Mouse (Mus musculus): ENCODE results near the gene Olfr317.

DNA sequence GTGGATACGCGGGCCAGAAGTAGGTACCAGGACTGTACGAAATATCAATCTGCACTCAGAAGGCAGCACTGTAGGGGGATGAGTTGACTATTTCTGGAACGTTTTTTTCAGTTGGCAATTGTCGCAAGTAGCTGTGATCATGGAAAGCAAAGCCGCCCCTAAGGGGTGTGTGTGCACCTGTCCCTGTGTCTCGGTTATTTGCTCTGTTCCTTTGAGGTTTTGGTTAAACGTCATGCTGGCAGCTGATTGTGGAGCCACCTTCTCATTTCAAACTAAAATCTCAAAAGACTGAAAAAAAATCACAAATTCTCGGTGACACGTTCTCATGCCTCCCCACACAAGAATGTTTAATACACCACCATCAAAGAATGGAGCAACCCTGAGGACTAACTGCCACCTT, 48.6 kb upstream of the Olfr317 start:
- TF ChIP-seq CTCF (IDR thresholded peaks at IDR 0.05; ENCODE audit: insufficient read depth, low read depth, low read length) = no peak
- TF ChIP-seq POLR2A (IDR thresholded peaks at IDR 0.05; ENCODE audit: insufficient read depth, low read depth, low read length) = no peak
